Mouse (Mus musculus) bone marrow macrophage, adult 2 months (primary cell): ENCODE measurements around the gene Gtf2a1l.

Experiments
- CTCF ChIP-seq: IDR thresholded peaks from 2 replicates; pipeline ENCODE4 v1.5.1; 2012; ENCODE audit warnings: low read depth, mild to moderate bottlenecking, low read length, moderate library complexity
- POLR2A ChIP-seq: IDR thresholded peaks from 2 replicates; pipeline ENCODE4 v1.6.1; 2012; ENCODE audit warnings: mild to moderate bottlenecking, low read depth, low read length, borderline replicate concordance

DNA sequence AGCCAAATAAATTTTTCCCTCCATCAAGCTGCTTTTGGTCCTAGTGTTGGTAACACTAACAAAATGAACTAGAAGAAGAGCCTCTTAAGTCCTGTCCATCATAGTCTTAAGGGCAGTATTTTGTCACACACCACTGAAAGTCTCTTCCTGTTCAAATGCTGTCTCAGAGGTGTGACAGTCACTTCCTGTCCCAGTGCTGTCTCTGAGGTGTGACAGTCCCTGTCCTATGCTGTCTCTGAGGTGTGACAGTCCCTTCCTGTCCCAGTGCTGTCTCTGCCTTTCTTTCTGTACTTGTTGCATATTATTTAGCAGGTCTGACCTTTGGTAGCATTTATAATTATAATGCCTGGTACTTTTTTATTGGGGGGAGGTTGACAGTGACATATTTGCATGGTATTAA, 32.4 kb downstream of the Gtf2a1l start:
- TF ChIP-seq CTCF: no peak
- no peak for TF ChIP-seq POLR2A
